Mouse (Mus musculus) spleen, postnatal 36 days (tissue): Measurements from ENCODE around the gene Olfr1175-ps.

Experiments
- DNase-seq, 2 experiments: peaks; one replicate each; pipeline ENCODE4 v3.0.0; 2022; ENCODE audit warnings: low spot score in 2 of 2, mixed read lengths in 1 of 2

Gene Olfr1175-ps

GRCm38 (mm10) chr2:88327115-88327514 is at the start of gene Olfr1175-ps:
Gene Olfr1175-ps (minus strand): TSS chr2:88327215.
- DNase-seq = no peak

- DNase-seq = no peak
Observed at GRCm38 (mm10) chr2:88356304-88356703, 29.3 kb upstream of the Olfr1175-ps start.

DNA sequence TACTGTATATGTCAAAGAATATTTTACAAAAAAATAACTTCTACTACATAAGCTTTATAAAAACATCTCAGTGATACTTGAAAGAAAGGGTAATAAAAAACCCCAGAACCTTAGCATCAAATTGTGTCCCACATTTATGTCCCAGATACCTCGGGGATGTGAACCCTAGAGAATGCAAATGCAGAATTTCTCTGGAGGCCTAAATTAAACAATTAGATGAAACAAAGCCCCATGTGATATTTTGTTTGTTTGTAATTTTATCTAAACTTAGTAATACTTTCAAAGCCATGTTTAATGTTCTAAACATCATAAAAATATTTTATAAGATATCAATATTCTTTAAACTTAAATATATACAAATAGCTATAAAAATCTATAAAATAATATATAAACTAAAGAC is 19.4 kb upstream of the Olfr1175-ps start, which contains the start of gene Olfr1177-ps:
Gene Olfr1177-ps (minus strand): TSS at position 101 of the 400 bp plus-strand sequence.
- no peak for DNase-seq

GRCm38 (mm10) chr2:88336421-88336820 is 9.4 kb upstream of the Olfr1175-ps start, which contains the start of gene Olfr1176:
Gene Olfr1176 (plus strand): TSS chr2:88336721.
- DNase-seq = no peak

- DNase-seq = no peak
Observed at GRCm38 (mm10) chr2:88315035-88315434, 12.0 kb downstream of the Olfr1175-ps start, which contains the start of gene Olfr1174-ps. Gene Olfr1174-ps (minus strand): TSS chr2:88315135.

GRCm38 (mm10) chr2:88279775-88280174 is 47.2 kb downstream of the Olfr1175-ps start, which contains the start of gene Olfr1173:
Gene Olfr1173 (minus strand): TSS chr2:88279875.
- no peak for DNase-seq
